Mouse (Mus musculus) urinary bladder, postnatal 36 days (tissue): ENCODE results near the gene Cenpx.

Experiments used
- DNase-seq, 2 experiments: peaks; one replicate each; pipeline ENCODE4 v3.0.0; 2022; ENCODE audit warnings: low spot score in 2 of 2, mixed read lengths in 1 of 2

Gene Cenpx

GRCm38 (mm10) chr11:120726243-120727168 is 13.0 kb upstream of the Cenpx start:
- DNase-seq, result no peak

GRCm38 (mm10) chr11:120723509-120723908 is 10.0 kb upstream of the Cenpx start:
- DNase-seq, result no peak

- no peak for DNase-seq
Observed at GRCm38 (mm10) chr11:120722761-120723382, 9.3 kb upstream of the Cenpx start.

- DNase-seq, result no peak
Observed at GRCm38 (mm10) chr11:120722067-120722630, 8.6 kb upstream of the Cenpx start.

GRCm38 (mm10) chr11:120721124-120722066 is 7.9 kb upstream of the Cenpx start, which contains the start of gene Rac3:
Gene Rac3 (plus strand): TSS chr11:120721470.
- peak in 1 of 2 experiments; percentile 46 for DNase-seq

- peak; percentile 80 to 88 for DNase-seq
Observed at GRCm38 (mm10) chr11:120720450-120720849, 6.9 kb upstream of the Cenpx start.

GRCm38 (mm10) chr11:120719841-120720376 is 6.4 kb upstream of the Cenpx start:
- DNase-seq, result no peak

GRCm38 (mm10) chr11:120719242-120719641 is 5.7 kb upstream of the Cenpx start:
- no peak for DNase-seq

- DNase-seq, result no peak
Observed at GRCm38 (mm10) chr11:120715131-120715530, 1.6 kb upstream of the Cenpx start.

GRCm38 (mm10) chr11:120714546-120714945 is 1.0 kb upstream of the Cenpx start:
- no peak for DNase-seq

GRCm38 (mm10) chr11:120712771-120713568 is 568 bp downstream of the Cenpx start:
- DNase-seq, result peak in 1 of 2 experiments; percentile 44

- no peak for DNase-seq
Observed at GRCm38 (mm10) chr11:120711980-120712604, 1.4 kb downstream of the Cenpx start.

- no peak for DNase-seq
Observed at GRCm38 (mm10) chr11:120710672-120711071, 2.9 kb downstream of the Cenpx start.

GRCm38 (mm10) chr11:120709551-120709950 is 4.0 kb downstream of the Cenpx start:
- no peak for DNase-seq

- no peak for DNase-seq
Observed at GRCm38 (mm10) chr11:120707969-120708368, 5.6 kb downstream of the Cenpx start.

GRCm38 (mm10) chr11:120707225-120707624 is 6.3 kb downstream of the Cenpx start:
- DNase-seq, result no peak

GRCm38 (mm10) chr11:120706120-120706519 is 7.4 kb downstream of the Cenpx start:
- DNase-seq, result no peak

- no peak for DNase-seq
Observed at GRCm38 (mm10) chr11:120704486-120705325, 8.8 kb downstream of the Cenpx start.
